Mouse (Mus musculus) C2C12 (cell line): ENCODE results near the gene Chn2.

Experiments used
- CTCF ChIP-seq: IDR thresholded peaks from one replicate; pipeline ENCODE4 v1.5.1; 2011; ENCODE audit not compliant: control insufficient read depth, insufficient read depth, insufficient read length
- MAX ChIP-seq: IDR thresholded peaks from one replicate; pipeline ENCODE4 v1.6.1; 2011; ENCODE audit warnings: mild to moderate bottlenecking, control low read depth

DNA sequence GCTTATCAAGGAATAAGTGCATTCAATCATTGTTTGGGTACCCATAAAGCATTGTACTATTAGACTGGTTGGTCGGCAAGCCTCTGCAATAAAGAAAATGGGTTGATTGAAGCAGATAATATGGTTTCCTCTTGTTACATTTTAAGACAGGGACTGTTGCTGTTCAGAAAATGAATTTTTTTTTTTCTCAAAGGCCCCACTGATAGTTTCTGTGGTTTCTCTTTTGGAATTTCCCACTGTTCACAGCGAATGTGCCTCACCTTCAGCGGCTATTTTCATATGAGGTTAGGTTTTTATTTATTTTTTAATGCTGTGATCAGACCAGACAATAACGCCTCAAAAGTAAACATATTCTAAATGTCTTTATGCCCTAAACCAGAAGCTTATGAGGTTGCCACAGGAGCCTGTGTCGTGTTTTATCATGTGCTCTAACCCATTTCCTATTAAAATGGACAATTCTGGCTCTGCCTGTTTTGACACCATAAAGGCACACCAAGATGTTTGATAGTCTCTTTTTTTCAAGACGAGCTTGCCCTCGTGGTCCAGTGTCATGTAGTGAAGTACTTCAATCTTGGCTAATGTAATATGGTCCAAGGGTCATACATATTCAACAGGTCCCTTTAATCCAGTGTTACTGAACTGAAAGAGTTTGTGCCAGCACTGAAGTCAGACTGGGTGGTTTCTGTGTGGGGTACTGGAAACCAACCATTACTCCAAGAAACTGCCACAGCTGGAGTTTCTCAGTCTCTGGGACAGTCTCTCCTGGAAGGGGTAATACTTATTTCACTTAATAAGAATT, 112.3 kb downstream of the Chn2 start:
- TF ChIP-seq CTCF (no peak), MAX (no peak)
